Mouse (Mus musculus): ENCODE measurements at regions not wholly inside any gene's neighbourhood (a gene's known extent, or its start where the extent isn't known, plus 50 kb on each side); places are given as distances from the start of the nearest gene placed in this dataset.
A peak's percentile ranks its signal among the peaks of the same experiment; 100 is the strongest.

DNA sequence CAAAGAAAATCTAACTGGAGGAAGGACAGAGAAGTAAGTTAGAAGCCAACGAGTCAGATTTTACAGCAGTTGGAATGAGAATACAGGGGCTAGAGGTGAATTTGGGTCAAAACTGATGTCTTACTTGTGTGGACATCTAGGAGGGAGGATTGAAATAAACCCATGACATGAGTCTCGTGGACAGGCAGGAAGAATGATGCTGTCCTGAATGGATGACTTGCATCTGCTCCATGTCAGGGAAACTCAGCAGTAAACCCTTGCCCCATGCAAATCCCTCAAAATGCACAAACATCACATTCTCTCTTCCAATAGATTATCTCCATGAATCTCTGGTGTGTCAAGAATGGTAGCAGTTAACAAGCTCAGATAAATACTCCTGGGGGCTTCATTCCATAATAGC lies 729.1 kb downstream of the Dhx35 start:
- DNase-seq (ENCODE audit: low spot score in 2 of 2), result no peak

DNA sequence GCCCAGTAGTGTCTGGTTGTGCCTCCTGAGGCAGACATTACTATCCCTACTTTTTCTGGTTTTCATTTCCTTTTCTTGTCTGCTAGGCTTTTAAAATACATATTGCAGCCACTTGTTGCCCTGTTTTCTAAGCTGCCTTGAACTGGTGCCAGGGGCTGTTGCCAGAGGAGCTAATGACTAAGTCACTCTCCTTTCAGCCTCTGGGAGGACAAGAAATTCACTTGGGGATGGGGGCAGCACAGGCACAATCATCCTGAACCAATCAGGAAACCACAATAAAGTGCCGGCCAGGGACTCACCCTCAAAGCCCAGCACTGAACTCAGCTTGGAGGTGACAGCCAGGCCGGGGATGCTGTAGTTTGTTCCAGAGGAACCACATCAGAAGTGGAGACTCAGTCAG lies 740.3 kb downstream of the Dhx35 start:
- peak in 1 of 2 experiments; percentile 2 for DNase-seq (ENCODE audit: low spot score in 2 of 2)

GRCm38 (mm10) chr2:159539261-159539660 lies 744.7 kb downstream of the Dhx35 start:
- DNase-seq (ENCODE audit: low spot score in 2 of 2), result peak; percentile 9 to 47

GRCm38 (mm10) chr2:159557567-159557966 lies 763.0 kb downstream of the Dhx35 start:
- DNase-seq (ENCODE audit: low spot score in 2 of 2), result no peak

DNA sequence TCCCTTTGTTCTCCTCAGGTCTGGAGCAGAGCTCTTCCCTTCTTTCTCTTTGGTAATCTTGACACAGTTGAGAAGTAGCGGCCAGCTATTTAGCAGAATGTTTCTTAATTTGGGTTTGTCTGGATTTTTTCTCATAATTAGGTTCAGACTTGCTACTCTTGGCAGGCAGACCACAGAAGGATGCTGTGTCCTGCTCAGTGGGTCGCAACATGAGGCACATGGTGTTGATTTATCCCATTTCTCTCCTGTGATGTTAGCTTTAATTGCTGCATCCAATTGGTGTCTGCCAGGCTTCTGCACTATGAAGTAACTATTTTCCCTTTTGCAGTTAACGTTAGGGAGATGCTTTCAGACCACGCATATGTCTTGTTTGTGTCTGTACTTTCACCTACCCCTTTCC lies 768.7 kb downstream of the Gm826 start:
- DNase-seq (ENCODE audit: low spot score in 2 of 2), result no peak

- DNase-seq (ENCODE audit: low spot score in 2 of 2), result no peak
Measured at GRCm38 (mm10) chr2:159565921-159566320, 768.0 kb downstream of the Gm826 start.

DNA sequence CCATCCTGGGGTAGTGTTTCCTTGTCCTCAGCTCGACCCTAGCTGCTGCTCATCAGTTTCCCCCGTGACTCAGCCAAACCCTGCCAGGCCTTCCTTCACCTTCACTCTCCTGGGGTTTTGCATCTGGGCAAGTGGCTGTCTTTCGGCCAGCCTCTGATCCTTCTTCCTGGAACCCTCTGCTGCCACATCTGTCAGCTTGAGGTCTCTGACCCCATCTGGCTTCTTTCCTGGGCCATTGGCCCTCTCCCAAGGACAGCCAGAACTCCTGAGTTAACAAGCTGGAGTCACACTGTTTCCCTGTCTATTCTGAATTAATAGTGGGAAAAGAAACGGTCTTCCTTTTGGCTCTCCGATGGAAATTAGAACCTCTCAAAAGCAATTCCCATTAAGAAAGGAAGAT lies 767.5 kb downstream of the Gm826 start:
- DNase-seq (ENCODE audit: low spot score in 2 of 2), result no peak

GRCm38 (mm10) chr2:159568391-159568790 lies 765.6 kb downstream of the Gm826 start:
- no peak for DNase-seq (ENCODE audit: low spot score in 2 of 2)

GRCm38 (mm10) chr2:159571862-159572261 lies 762.1 kb downstream of the Gm826 start:
- DNase-seq (ENCODE audit: low spot score in 2 of 2), result no peak

DNA sequence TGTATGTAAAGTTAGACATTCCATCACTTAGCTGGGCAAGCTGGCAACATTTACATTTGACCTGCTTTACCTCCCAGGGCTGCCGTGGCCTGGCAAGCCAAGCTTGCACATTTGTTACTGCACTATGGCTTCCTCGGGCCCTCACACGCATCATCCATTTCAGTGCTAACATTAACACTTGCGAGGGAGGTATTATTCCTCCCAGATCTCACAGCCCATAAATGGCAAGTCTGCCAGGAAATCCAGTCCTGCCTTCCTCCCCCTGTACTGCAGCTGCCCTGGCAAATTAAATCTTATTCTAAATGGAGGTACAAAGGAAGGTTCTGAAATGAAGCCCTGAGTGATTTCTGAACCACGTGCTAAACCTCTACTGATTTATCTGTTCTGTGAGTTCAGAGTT lies 758.7 kb downstream of the Gm826 start:
- peak in 1 of 2 experiments; percentile 9 for DNase-seq (ENCODE audit: low spot score in 2 of 2)

DNA sequence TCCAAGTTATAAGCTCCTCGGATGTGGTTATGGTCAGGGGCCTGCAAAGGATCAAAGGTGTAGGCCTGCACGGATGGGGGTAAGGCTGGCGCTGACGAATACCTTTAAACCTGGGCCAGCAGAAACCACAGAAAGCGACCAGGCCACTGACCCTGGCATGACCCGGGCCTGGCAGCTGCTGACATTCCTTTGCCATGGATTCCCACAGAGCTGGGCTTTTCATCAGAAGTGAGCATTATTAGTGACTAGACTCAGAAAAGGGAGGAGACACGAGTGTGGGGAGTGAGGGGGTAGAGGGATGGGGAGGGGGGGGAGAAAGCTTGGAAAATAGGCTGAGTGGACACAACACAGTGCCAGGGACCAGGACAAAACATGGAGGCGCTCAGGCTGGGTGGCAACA lies 750.9 kb downstream of the Gm826 start:
- no peak for DNase-seq (ENCODE audit: low spot score in 2 of 2)

DNA sequence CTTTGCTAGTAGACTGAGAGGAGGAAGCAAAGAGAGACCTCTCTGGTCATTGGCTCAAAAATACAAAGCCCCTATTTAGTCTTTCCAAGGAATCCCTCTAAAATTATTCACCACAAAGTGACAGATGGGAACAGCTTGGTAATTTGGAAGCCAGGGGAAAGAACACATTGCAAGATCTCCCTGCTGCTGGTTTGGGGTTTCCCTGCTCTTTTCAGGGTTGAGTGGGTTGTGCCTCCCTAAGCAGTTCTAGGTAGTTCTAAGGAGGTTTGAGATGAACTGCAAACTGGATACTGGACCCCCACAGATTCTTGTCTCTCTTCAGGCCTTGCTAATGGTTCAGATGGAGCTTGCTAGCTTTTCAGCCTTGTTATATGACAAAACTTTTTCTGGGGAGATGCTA lies 749.3 kb downstream of the Gm826 start:
- no peak for DNase-seq (ENCODE audit: low spot score in 2 of 2)

DNA sequence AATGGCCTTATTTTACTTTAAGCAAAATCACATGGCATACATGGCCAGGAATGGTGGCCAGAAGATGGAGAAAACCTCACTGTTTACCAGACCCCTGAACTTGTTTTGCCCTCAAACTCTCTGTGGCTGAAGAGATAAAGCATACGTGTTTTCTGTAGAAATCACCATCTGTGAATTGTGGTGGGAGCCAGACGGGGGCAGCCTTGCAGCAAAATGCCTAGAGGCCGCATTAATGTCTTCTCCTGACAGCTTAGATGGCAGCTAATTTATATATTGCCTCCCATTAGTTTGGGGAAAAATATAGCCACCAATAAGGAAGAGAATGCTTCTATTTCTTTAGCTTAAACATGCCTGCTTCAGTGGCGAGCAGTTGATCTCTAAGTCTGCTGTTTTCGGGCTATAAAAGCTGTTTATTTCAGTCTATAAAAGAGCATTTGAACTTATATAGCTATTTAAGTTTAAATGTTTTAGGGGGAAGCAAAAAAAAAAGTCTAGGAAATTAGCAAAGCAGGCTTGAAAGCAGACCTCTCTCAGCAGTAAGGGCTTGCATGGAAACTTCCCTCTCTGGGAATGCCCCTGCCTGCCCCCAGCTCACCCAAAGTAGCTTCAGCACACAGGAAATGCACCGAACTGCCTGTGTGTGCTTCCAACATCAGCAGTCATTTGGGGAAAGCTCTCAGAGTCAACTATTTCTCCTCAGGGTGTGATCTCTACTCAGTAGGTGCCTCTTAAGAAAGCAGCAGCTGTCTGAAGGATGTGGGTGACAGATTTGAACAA lies 747.1 kb downstream of the Gm826 start:
- DNase-seq (ENCODE audit: low spot score in 2 of 2), result no peak

GRCm38 (mm10) chr2:159591396-159592124 lies 742.4 kb downstream of the Gm826 start:
- no peak for DNase-seq (ENCODE audit: low spot score in 2 of 2)

GRCm38 (mm10) chr2:159592841-159593240 lies 741.1 kb downstream of the Gm826 start:
- no peak for DNase-seq (ENCODE audit: low spot score in 2 of 2)

DNA sequence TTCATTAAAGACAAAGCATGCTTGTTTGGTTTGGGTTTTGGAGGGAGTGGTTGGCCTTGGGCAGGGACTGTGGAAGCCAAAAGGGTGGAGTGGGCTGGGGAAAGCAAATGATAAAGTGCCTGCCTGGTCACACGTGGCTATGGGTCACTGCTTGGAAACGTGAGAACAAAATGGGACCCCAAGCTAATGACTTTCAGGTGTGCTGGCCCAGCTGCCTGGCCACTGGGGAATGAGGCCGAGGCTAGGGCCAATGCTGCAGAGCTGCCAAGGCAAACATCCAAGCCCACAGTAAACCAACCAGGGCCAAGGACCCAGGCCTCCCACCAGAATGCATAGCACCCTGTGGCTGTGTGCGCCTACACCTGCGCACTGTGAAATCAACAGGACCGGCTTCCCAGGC lies 737.7 kb downstream of the Gm826 start:
- DNase-seq (ENCODE audit: low spot score in 2 of 2), result no peak

GRCm38 (mm10) chr2:159598080-159598479 lies 735.9 kb downstream of the Gm826 start:
- DNase-seq (ENCODE audit: low spot score in 2 of 2), result no peak

- no peak for DNase-seq (ENCODE audit: low spot score in 2 of 2)
Measured at GRCm38 (mm10) chr2:159607191-159607590, 726.8 kb downstream of the Gm826 start.

DNA sequence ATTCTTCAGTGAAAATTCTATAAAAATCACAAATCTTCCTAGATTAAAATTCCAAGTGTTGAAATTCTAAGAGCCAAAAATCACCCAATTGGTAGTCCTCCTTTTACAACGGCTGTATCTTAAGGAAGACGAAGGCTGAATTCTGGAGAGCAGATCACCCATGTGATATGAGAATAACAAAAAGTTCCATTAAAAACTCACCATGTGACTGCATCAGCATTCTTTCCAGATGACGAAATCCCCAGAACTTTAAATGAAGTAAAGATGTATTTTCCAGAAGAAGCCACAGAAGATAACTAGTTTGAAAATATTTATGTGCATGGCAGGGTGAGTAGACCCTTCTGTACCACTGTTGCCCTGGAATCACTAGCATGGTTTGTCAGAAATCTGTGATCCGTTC lies 723.5 kb downstream of the Gm826 start:
- DNase-seq (ENCODE audit: low spot score in 2 of 2), result no peak

DNA sequence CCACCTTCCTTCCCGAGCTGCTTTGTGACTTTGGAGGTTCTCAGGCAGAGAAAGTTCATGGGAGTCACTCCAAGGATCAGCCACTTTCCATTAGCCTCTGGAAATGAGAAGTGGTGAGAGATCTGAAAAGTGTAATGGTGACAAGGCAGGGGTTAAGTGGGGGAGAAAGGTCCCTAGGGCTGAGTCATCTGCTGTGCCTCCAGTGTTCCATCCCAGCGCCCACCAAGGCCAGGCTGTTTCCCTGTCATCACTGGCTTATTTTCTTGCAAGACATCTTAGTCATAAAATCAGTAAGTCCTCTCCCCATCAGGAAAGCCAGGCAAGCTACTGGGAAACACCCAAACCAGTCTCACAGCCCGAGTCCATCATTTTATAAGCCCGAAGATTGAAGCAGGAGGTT lies 717.3 kb downstream of the Gm826 start:
- DNase-seq (ENCODE audit: low spot score in 2 of 2), result no peak

DNA sequence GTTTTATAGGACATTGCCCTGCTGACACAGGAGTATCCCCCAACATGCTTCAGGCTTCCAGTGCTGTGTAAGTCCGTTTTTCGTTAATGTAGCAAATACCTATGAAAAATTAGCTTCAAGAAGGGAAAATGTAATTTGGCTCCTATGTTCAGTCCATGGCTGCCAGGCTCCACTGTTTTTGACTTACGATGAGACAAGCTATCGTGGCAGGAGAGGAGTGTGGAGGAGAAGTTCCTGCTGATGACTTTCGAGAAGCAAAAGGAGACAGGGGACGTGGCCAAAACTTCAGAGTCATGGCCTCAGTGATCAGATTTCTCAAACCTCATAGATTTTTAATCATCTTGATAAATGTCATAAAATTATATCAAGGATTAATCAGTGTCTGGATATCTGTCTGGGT lies 712.7 kb downstream of the Gm826 start:
- no peak for DNase-seq (ENCODE audit: low spot score in 2 of 2)

DNA sequence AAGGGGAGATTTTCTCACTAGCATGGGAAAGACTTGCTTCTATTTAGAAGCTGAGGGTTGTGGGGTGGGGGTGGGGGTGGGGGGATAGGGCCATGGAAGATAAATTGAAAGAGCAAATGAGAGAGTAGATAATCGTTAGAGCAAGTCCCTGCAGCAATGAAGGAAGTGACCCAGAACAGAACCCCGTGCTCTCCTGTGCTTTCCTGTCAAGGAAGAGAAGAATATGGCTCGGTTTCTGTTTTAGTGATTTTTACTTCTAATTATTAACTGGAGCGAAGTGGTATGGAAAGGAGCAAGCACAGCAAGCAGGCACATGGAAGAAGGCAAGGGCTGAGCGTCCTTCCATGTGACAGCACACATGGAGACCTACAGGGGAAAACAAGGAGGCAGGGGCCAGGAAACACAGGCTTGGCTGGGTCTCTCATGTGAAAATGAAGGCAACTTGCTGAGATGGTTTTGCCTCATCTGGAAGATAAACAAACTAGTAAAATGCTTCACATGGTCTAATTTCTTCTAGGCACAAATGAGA lies 711.8 kb downstream of the Gm826 start:
- no peak for DNase-seq (ENCODE audit: low spot score in 2 of 2)

- no peak for DNase-seq (ENCODE audit: low spot score in 2 of 2)
Measured at GRCm38 (mm10) chr2:159625306-159625705, 708.7 kb downstream of the Gm826 start.
